Mouse (Mus musculus): Measurements from ENCODE around the gene C1qtnf5. TPM values are rescaled to one million over a fixed set of nuclear protein-coding genes. Genes with fewer than 3 reads are reported as not detected.
A peak's percentile ranks its signal among the peaks of the same experiment; 100 is the strongest.
"Not testable (repeated sequence)": the region's sequence is repeated elsewhere in the genome, so short reads cannot be mapped to it uniquely, and the experiment has no call there.

C1qtnf5 gene
- total RNA-seq, 2 experiments from 2014 or later: 15.1 to 19.3 TPM

- DNase-seq (ENCODE audit: low spot score in 2 of 2): no peak
- intact Hi-C loops (cut with DNase I): no loop called here
Observed at GRCm38 (mm10) chr9:44094737-44095136, 12.3 kb upstream of the C1qtnf5 start.

- peak in 1 of 2 experiments; percentile 8 for DNase-seq (ENCODE audit: low spot score in 2 of 2)
- intact Hi-C loops (cut with DNase I): no loop called here
Observed at GRCm38 (mm10) chr9:44095781-44096180, 11.3 kb upstream of the C1qtnf5 start.

GRCm38 (mm10) chr9:44096536-44096935 is 10.5 kb upstream of the C1qtnf5 start:
- DNase-seq (ENCODE audit: low spot score in 2 of 2): peak in 1 of 2 experiments; percentile 59
- intact Hi-C loops (cut with DNase I): no loop called here

DNA sequence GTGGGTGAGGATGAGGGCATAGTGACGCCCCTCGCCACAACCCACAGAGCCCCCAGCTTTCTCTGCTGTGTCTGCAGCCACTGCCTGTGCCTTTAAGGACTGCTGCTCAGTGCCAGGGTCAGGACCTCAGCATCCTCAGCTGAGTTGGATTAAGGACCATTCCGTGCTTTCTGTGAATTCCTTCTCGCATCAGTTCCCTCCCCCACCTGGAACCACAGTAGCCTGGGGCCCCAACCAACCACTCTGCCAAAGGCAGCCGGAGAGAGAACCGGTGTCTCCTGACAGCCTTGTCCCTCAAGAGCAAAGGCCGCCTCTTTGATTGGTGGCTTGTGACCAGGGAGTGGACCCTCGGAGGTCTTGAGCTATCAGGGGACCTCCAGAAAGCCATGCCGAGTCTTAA is 5.6 kb upstream of the C1qtnf5 start, which contains the start of gene Mfrp:
TSS of gene Mfrp (plus strand) at position 240 of the 400 bp plus-strand sequence.
- DNase-seq (ENCODE audit: low spot score in 2 of 2): no peak

DNA sequence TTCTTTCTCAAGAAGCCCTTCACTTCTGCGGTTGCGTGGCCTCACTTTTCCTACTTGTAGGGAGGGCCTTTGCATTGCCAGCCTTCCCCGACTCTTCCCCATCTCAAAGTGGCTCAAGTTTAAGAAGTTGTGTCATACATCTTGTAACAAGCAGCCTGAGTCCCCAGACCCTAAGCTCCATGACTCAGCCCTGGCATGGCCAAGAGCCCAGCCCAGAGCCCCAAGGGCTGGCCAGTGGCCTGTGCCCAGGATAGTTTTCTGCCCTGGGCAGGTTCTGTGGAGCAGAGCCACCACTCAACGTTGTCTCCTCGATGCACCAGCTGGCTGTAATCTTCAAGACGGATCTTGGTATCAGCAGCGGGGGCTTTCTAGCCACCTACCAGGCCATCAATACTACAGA is 2.2 kb upstream of the C1qtnf5 start:
- DNase-seq (ENCODE audit: low spot score in 2 of 2): no peak
- intact Hi-C loops (cut with DNase I): loop anchor here (10.0 kb wide), 1 partner anchor 120 kb away; no protein-coding TSS in a partner anchor

More for the DNA sequence above, 5.6 kb upstream of the C1qtnf5 start, which contains the start of gene Mfrp:
- intact Hi-C loops (cut with DNase I): loop anchor here (10.0 kb wide), 1 partner anchor 117 kb away; no protein-coding TSS in a partner anchor

- DNase-seq (ENCODE audit: low spot score in 2 of 2): no peak
- intact Hi-C loops (cut with DNase I): loop anchor here (10.0 kb wide), 1 partner anchor 121 kb away; no protein-coding TSS in a partner anchor
Observed at GRCm38 (mm10) chr9:44105781-44106180, 1.3 kb upstream of the C1qtnf5 start.

DNA sequence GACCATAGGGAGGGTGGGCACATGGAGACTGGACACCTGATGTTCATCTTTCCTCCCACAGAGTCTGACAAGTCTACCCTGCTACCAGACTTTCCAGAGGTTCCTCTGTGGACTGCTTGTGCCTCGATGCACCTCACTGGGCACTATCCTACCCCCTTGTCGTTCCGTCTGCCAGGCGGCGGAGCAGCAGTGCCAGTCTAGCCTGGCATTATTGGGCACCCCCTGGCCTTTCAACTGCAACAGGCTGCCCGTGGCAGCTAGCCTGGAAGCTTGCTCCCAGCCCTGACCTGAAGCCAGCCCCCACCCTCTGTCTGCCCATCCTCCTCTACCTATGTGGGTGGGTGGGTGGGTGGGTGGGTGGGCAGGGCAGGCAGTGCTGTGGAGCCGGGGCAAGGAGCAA is 863 bp upstream of the C1qtnf5 start:
- no peak for DNase-seq (ENCODE audit: low spot score in 2 of 2)
- intact Hi-C loops (cut with DNase I): loop anchor here (10.0 kb wide), 1 partner anchor 121 kb away; no protein-coding TSS in a partner anchor

DNA sequence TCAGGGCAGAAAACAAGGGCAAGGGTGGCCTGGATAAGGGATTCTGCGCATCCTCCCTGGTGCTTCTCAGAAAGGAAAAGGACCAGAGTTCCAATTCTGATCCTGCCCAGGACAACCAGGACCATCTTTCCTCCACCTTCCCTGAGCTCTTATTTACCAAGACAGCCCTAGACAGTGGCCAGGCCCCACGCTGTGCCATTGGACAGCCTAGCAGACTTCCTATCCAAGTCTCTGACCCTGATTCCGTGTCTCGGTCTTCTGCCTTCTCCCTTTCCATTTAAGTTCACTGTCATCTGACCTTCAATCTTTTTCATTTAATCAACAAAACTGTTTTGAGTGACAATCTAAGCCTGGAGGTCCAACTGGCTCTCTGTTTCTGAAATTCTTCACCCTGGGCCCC is 449 bp upstream of the C1qtnf5 start:
- intact Hi-C loops (cut with DNase I): loop anchor here (10.0 kb wide), 1 partner anchor 122 kb away; no protein-coding TSS in a partner anchor
- no peak for DNase-seq (ENCODE audit: low spot score in 2 of 2)

DNA sequence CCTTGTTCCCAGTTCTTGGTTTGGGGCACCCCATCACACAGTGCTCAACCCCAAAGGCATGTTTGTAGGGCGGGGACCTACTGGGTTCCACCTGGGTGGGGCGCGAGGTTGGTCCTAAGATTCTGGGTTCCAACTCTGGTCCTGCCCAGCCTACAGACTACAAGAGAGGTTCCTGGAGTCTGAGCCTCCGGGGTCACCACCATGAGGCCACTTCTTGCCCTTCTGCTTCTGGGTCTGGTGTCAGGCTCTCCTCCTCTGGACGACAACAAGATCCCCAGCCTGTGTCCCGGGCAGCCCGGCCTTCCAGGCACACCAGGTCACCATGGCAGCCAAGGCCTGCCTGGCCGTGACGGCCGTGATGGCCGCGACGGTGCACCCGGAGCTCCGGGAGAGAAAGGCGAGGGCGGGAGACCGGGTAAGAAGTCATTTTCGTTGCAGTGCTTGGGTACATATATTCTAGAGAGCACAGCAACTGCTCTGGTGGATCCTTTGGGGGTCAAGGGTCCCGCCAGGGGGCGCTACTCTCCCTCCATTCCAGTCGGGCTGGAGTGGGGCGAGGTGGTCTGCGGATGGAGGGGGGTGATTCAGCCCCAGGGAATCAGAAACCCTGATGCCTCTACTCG is 623 bp downstream of the C1qtnf5 start:
- DNase-seq (ENCODE audit: low spot score in 2 of 2): no peak
- intact Hi-C loops (cut with DNase I): loop anchor here (10.0 kb wide), 1 partner anchor 123 kb away; no protein-coding TSS in a partner anchor

GRCm38 (mm10) chr9:44108269-44109055 is 1.4 kb downstream of the C1qtnf5 start:
- no peak for DNase-seq (ENCODE audit: low spot score in 2 of 2)

GRCm38 (mm10) chr9:44109360-44110095 is 2.5 kb downstream of the C1qtnf5 start:
- intact Hi-C loops (cut with DNase I): loop anchor here (10.0 kb wide), 1 partner anchor 125 kb away; no protein-coding TSS in a partner anchor
- peak; percentile 69 to 73 for DNase-seq (ENCODE audit: low spot score in 2 of 2)

More at GRCm38 (mm10) chr9:44108269-44109055, 1.4 kb downstream of the C1qtnf5 start:
- intact Hi-C loops (cut with DNase I): loop anchor here (10.0 kb wide), 1 partner anchor 124 kb away; no protein-coding TSS in a partner anchor

- intact Hi-C loops (cut with DNase I); DNase-seq (ENCODE audit: low spot score in 2 of 2): not testable (repeated sequence)
Observed at GRCm38 (mm10) chr9:44111909-44112308, 4.9 kb downstream of the C1qtnf5 start.

- intact Hi-C loops (cut with DNase I): no loop called here
- peak; percentile 90 to 93 for DNase-seq (ENCODE audit: low spot score in 2 of 2)
Observed at GRCm38 (mm10) chr9:44113105-44113789, 6.2 kb downstream of the C1qtnf5 start, which contains the start of the genes Gm49380 and Rnf26. Gm49380 (minus strand) TSS chr9:44113500. Rnf26 (minus strand) TSS chr9:44113517.

DNA sequence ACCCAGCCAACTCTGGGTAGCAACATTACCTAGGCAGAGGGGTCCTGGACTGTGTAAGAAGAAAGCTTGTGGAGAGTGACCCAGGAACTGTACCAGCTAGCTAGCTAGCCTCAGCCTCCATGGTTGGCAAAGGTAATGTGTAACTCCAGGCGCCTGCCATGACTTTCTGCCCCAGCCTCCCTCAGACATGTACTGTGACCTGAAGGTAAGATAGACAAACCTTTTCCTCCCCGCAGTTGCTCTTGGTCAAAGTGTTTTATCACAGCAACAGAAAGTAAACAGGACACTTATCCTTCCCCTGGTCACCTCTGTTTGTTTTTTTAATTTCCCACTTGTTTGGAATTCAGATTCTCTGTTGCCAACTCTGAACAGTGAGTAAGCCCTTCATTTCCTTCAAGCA is 7.4 kb downstream of the C1qtnf5 start:
- intact Hi-C loops (cut with DNase I): no loop called here
- DNase-seq (ENCODE audit: low spot score in 2 of 2): no peak

GRCm38 (mm10) chr9:44115599-44115998 is 8.6 kb downstream of the C1qtnf5 start:
- no peak for DNase-seq (ENCODE audit: low spot score in 2 of 2)
- intact Hi-C loops (cut with DNase I): no loop called here

- intact Hi-C loops (cut with DNase I): no loop called here
Observed at GRCm38 (mm10) chr9:44116182-44116581, 9.1 kb downstream of the C1qtnf5 start.

DNA sequence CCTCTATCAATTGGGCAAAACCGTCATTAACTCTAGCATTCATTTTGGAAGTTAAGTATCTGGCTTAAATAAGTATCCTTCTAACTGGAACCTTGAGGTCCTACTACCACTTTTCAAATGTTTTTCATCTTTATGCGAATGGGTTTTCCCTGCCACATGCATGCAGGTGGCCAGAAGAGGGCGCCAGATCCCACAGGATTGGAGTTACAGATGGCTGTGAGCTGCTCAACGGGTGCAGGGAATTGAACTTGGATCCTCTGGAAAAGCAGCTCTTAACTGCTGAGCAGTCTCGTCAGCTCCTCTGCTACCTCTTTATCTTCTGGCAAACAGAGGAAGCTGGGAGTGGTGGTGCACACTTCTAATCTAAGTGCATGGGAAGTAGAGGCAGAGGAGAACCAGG is 12.0 kb downstream of the C1qtnf5 start:
- intact Hi-C loops (cut with DNase I): no loop called here
- DNase-seq (ENCODE audit: low spot score in 2 of 2): no peak

More at GRCm38 (mm10) chr9:44116182-44116581, 9.1 kb downstream of the C1qtnf5 start:
- no peak for DNase-seq (ENCODE audit: low spot score in 2 of 2)

- intact Hi-C loops (cut with DNase I): loop anchor here (5.0 to 10.0 kb wide), 2 partner anchors 115 to 133 kb away; partner anchors contain the start of gene Cbl
- DNase-seq (ENCODE audit: low spot score in 2 of 2): no peak
Observed at GRCm38 (mm10) chr9:44119948-44120465, 13.0 kb downstream of the C1qtnf5 start.
